Mouse (Mus musculus) urinary bladder, adult 2 months (tissue): ENCODE measurements around the gene Tor2a. TPM values are rescaled to one million over a fixed set of nuclear protein-coding genes. Genes with fewer than 3 reads are reported as not detected.

ENCODE experiments used
- polyA plus RNA-seq: library from polyadenylated mRNA; depleted of rRNA; stranded (reverse); fragments of >200 nt; gene quantifications from 2 replicates; pipeline ENCODE4 v1.2.3, GENCODE M21; 2012; rRNA removed

The Tor2a gene
- polyA plus RNA-seq, 1 experiment = 53.7 TPM

Other genes with a start within 250 kb of the Tor2a start
- 17.1 and 25.9 TPM in 2 replicates for gene Fam102a, start 221.9 kb upstream of the Tor2a start, polyA plus RNA-seq
- 88.5 and 117 TPM in 2 replicates for gene Dpm2, start 186.4 kb upstream of the Tor2a start, polyA plus RNA-seq
- 0.08 TPM in 1 of 2 replicates, not detected in the other for gene Pip5kl1, start 182.4 kb upstream of the Tor2a start, polyA plus RNA-seq
- 0.07 TPM in 1 of 2 replicates, not detected in the other for gene 9430097D07Rik, start 181.6 kb upstream of the Tor2a start, polyA plus RNA-seq
- gene St6galnac4, start 170.1 kb upstream of the Tor2a start, polyA plus RNA-seq = 13.3 and 16.1 TPM in 2 replicates
- gene St6galnac6, start 157.5 kb upstream of the Tor2a start, polyA plus RNA-seq = 20.8 and 33.1 TPM in 2 replicates
- gene Ak1, start 135.5 kb upstream of the Tor2a start, polyA plus RNA-seq = 43.8 and 59.1 TPM in 2 replicates
- gene Eng, start 110.6 kb upstream of the Tor2a start, polyA plus RNA-seq = 59.8 and 73.9 TPM in 2 replicates
- gene Fpgs, start 53.1 kb upstream of the Tor2a start, polyA plus RNA-seq = 29.4 and 36.3 TPM in 2 replicates
- 112 and 151 TPM in 2 replicates for gene Cdk9, start 44.2 kb upstream of the Tor2a start, polyA plus RNA-seq
- gene Sh2d3c, start 36.2 kb upstream of the Tor2a start, polyA plus RNA-seq = 9.9 and 10.3 TPM in 2 replicates
- not detected in 2 replicates for gene 6330409D20Rik, start 16.2 kb upstream of the Tor2a start, polyA plus RNA-seq
- 0.80 and 0.85 TPM in 2 replicates for gene Ttc16, start 18.4 kb downstream of the Tor2a start, polyA plus RNA-seq
- gene Ptrh1, start 18.6 kb downstream of the Tor2a start, polyA plus RNA-seq = 8.6 and 10.4 TPM in 2 replicates
- gene Cfap157, start 27.2 kb downstream of the Tor2a start, polyA plus RNA-seq = 0.29 and 0.41 TPM in 2 replicates
- 15.8 and 19.8 TPM in 2 replicates for gene Stxbp1, start 90.0 kb downstream of the Tor2a start, polyA plus RNA-seq
- 99.6 and 102 TPM in 2 replicates for gene Fam129b, start 118.9 kb downstream of the Tor2a start, polyA plus RNA-seq
- gene Rpl12, start 204.3 kb downstream of the Tor2a start, polyA plus RNA-seq = 1,100 and 1,122 TPM in 2 replicates
- 15.1 and 15.9 TPM in 2 replicates for gene Lrsam1, start 204.4 kb downstream of the Tor2a start, polyA plus RNA-seq
- 21.0 and 21.5 TPM in 2 replicates for gene Slc2a8, start 224.8 kb downstream of the Tor2a start, polyA plus RNA-seq